Mouse (Mus musculus): Measurements from ENCODE around the gene Lyrm1. TPM values are rescaled to one million over a fixed set of nuclear protein-coding genes. Genes with fewer than 3 reads are reported as not detected.

The Lyrm1 gene
- polyA plus RNA-seq, 1 experiment from 2014 or later: 3.8 TPM

GRCm38 (mm10) chr7:119892198-119892597 lies 3.5 kb upstream of the Lyrm1 start:
- Histone ChIP-seq H3K9ac (no peak overlapping the region), H3K4me3 (replicated peaks) (no peak overlapping the region), H3K27ac (no peak overlapping the region), H3K27me3 (no peaks in the 10 kb centered on the region), H3K4me2 (no peak overlapping the region), H3K36me3 (no peaks in the 10 kb centered on the region), H3K4me1 (replicated peaks) (peaks cover 31% of the 10 kb centered on the region), H3K9me3 (replicated peaks) (no peaks in the 10 kb centered on the region)
- no peak for ATAC-seq (ENCODE audit: low read depth)
- no peak for DNase-seq
- WGBS (ENCODE audit: insufficient replicate concordance): 64% methylated on average over 1 of the region's 1 CpGs

GRCm38 (mm10) chr7:119892742-119893141 lies 2.9 kb upstream of the Lyrm1 start:
- no peak overlapping the region for H3K4me3 ChIP-seq (replicated peaks)
- WGBS (ENCODE audit: insufficient replicate concordance): 57% methylated on average over 4 of the region's 4 CpGs
- H3K9me3 ChIP-seq (replicated peaks): no peaks in the 10 kb centered on the region
- no peak overlapping the region for H3K27ac ChIP-seq
- H3K9ac ChIP-seq: no peak overlapping the region
- H3K27me3 ChIP-seq: no peaks in the 10 kb centered on the region
- DNase-seq (no peak), ATAC-seq (ENCODE audit: low read depth) (no peak)
- peaks cover 36% of the 10 kb centered on the region for H3K4me1 ChIP-seq (replicated peaks)
- H3K36me3 ChIP-seq: no peaks in the 10 kb centered on the region
- H3K4me2 ChIP-seq: no peak overlapping the region

GRCm38 (mm10) chr7:119894818-119895544 lies 680 bp upstream of the Lyrm1 start:
- Histone ChIP-seq H3K9ac (peak overlapping the region; percentile 80), H3K27ac (no peak overlapping the region; the same call in 1 of the 2 replicates), H3K27me3 (no peaks in the 10 kb centered on the region), H3K4me1 (replicated peaks) (peaks cover 39% of the 10 kb centered on the region), H3K36me3 (no peaks in the 10 kb centered on the region), H3K4me3 (replicated peaks) (peak overlapping the region; percentile 77), H3K9me3 (replicated peaks) (no peaks in the 10 kb centered on the region), H3K4me2 (peak overlapping the region; percentile 95)
- 2% methylated on average over 13 of the region's 15 CpGs for WGBS (ENCODE audit: insufficient replicate concordance)
- peak; percentile 24 for DNase-seq
- ATAC-seq (ENCODE audit: low read depth): peak; percentile 26

- Histone ChIP-seq H3K9ac (no peak overlapping the region), H3K36me3 (no peaks in the 10 kb centered on the region), H3K4me2 (no peak overlapping the region), H3K4me3 (replicated peaks) (no peak overlapping the region), H3K27me3 (no peaks in the 10 kb centered on the region), H3K27ac (no peak overlapping the region), H3K4me1 (replicated peaks) (peaks cover 38% of the 10 kb centered on the region), H3K9me3 (replicated peaks) (no peaks in the 10 kb centered on the region)
- DNase-seq (peak; percentile 6), ATAC-seq (ENCODE audit: low read depth) (no peak)
- 58% methylated on average over 8 of the region's 8 CpGs for WGBS (ENCODE audit: insufficient replicate concordance)
These were observed 2.0 kb downstream of the Lyrm1 start for GRCm38 (mm10) chr7:119897521-119898109.

- 71% methylated on average over 1 of the region's 1 CpGs for WGBS (ENCODE audit: insufficient replicate concordance)
- Histone ChIP-seq H3K36me3 (no peaks in the 10 kb centered on the region), H3K4me3 (replicated peaks) (no peak overlapping the region), H3K27ac (no peak overlapping the region), H3K27me3 (no peaks in the 10 kb centered on the region), H3K4me2 (no peak overlapping the region), H3K4me1 (replicated peaks) (peaks cover 31% of the 10 kb centered on the region), H3K9me3 (replicated peaks) (no peaks in the 10 kb centered on the region), H3K9ac (no peak overlapping the region)
- DNase-seq (no peak), ATAC-seq (ENCODE audit: low read depth) (no peak)
These were observed 2.7 kb downstream of the Lyrm1 start for GRCm38 (mm10) chr7:119898247-119898856.

- WGBS (ENCODE audit: insufficient replicate concordance): 23% methylated on average over 3 of the region's 3 CpGs
- ATAC-seq (ENCODE audit: low read depth): no peak
These were observed 3.9 kb downstream of the Lyrm1 start for GRCm38 (mm10) chr7:119899386-119900057.

GRCm38 (mm10) chr7:119906523-119907215 lies 11.0 kb downstream of the Lyrm1 start:
- 76% methylated on average over 3 of the region's 3 CpGs for WGBS (ENCODE audit: insufficient replicate concordance)
- H3K27me3 ChIP-seq: no peaks in the 10 kb centered on the region
- H3K27ac ChIP-seq: no peak overlapping the region
- H3K36me3 ChIP-seq: no peaks in the 10 kb centered on the region
- ATAC-seq (ENCODE audit: low read depth) (no peak), DNase-seq (no peak)
- H3K4me1 ChIP-seq (replicated peaks): no peaks in the 10 kb centered on the region
- H3K9ac ChIP-seq: no peak overlapping the region
- H3K4me3 ChIP-seq (replicated peaks): no peak overlapping the region
- H3K4me2 ChIP-seq: no peak overlapping the region
- H3K9me3 ChIP-seq (replicated peaks): no peaks in the 10 kb centered on the region

More at GRCm38 (mm10) chr7:119899386-119900057, 3.9 kb downstream of the Lyrm1 start:
- no peaks in the 10 kb centered on the region for H3K36me3 ChIP-seq
- no peak overlapping the region for H3K9ac ChIP-seq
- H3K4me2 ChIP-seq: no peak overlapping the region
- no peaks in the 10 kb centered on the region for H3K9me3 ChIP-seq (replicated peaks)
- H3K4me3 ChIP-seq (replicated peaks): no peak overlapping the region
- H3K4me1 ChIP-seq (replicated peaks): peaks cover 26% of the 10 kb centered on the region
- no peak for DNase-seq
- no peaks in the 10 kb centered on the region for H3K27me3 ChIP-seq
- no peak overlapping the region for H3K27ac ChIP-seq

- H3K27me3 ChIP-seq: no peaks in the 10 kb centered on the region
- H3K27ac ChIP-seq: no peak overlapping the region
- no peak for ATAC-seq (ENCODE audit: low read depth)
- DNase-seq: no peak
- H3K36me3 ChIP-seq: no peaks in the 10 kb centered on the region
- H3K4me1 ChIP-seq (replicated peaks): no peaks in the 10 kb centered on the region
- no peaks in the 10 kb centered on the region for H3K9me3 ChIP-seq (replicated peaks)
- no peak overlapping the region for H3K4me2 ChIP-seq
- 41% methylated on average over 3 of the region's 3 CpGs for WGBS (ENCODE audit: insufficient replicate concordance)
- no peak overlapping the region for H3K9ac ChIP-seq
- H3K4me3 ChIP-seq (replicated peaks): no peak overlapping the region
These were observed 16.1 kb downstream of the Lyrm1 start for GRCm38 (mm10) chr7:119911727-119912126.

GRCm38 (mm10) chr7:119920457-119920856 lies 24.8 kb downstream of the Lyrm1 start:
- WGBS (ENCODE audit: insufficient replicate concordance): 24% methylated on average over 2 of the region's 2 CpGs
- Histone ChIP-seq H3K27ac (no peak overlapping the region), H3K4me2 (no peak overlapping the region), H3K36me3 (no peaks in the 10 kb centered on the region), H3K4me3 (replicated peaks) (no peak overlapping the region), H3K9ac (no peak overlapping the region), H3K9me3 (replicated peaks) (no peaks in the 10 kb centered on the region), H3K4me1 (replicated peaks) (no peaks in the 10 kb centered on the region), H3K27me3 (no peaks in the 10 kb centered on the region)
- DNase-seq (no peak), ATAC-seq (ENCODE audit: low read depth) (no peak)

- H3K4me1 ChIP-seq (replicated peaks): no peaks in the 10 kb centered on the region
- no peaks in the 10 kb centered on the region for H3K27me3 ChIP-seq
- DNase-seq: no peak
- no peak for ATAC-seq (ENCODE audit: low read depth)
- H3K4me2 ChIP-seq: no peak overlapping the region
- no peak overlapping the region for H3K9ac ChIP-seq
- H3K9me3 ChIP-seq (replicated peaks): no peaks in the 10 kb centered on the region
- no peak overlapping the region for H3K27ac ChIP-seq
- no peaks in the 10 kb centered on the region for H3K36me3 ChIP-seq
- WGBS (ENCODE audit: insufficient replicate concordance): 55% methylated on average over 4 of the region's 4 CpGs
- H3K4me3 ChIP-seq (replicated peaks): no peak overlapping the region
These were observed 25.4 kb downstream of the Lyrm1 start for GRCm38 (mm10) chr7:119921054-119921453.

All from liver, embryonic 13.5 days (tissue).